Mouse (Mus musculus): ENCODE results near the gene Fam186b. TPM values are rescaled to one million over a fixed set of nuclear protein-coding genes. Genes with fewer than 3 reads are reported as not detected.
A peak's percentile ranks its signal among the peaks of the same experiment; 100 is the strongest.

Gene Fam186b
- polyA plus RNA-seq, 1 experiment from 2014 or later: not detected

GRCm38 (mm10) chr15:99335801-99336320 lies 40.2 kb upstream of the Fam186b start:
- H3K4me1 ChIP-seq (ENCODE audit: control insufficient read depth, insufficient read depth, low read length): peaks cover 4% of the 10 kb centered on the region; the same call in 1 of the 2 replicates
- WGBS: 81% methylated on average over 8 of the region's 8 CpGs
- H3K9ac ChIP-seq (ENCODE audit: low read length): no peak overlapping the region
- H3K9me3 ChIP-seq (ENCODE audit: control insufficient read depth, low read length): no peaks in the 10 kb centered on the region
- H3K36me3 ChIP-seq (ENCODE audit: control insufficient read depth, insufficient read depth, low read length): no peaks in the 10 kb centered on the region
- H3K4me3 ChIP-seq (ENCODE audit: low read depth, low read length): no peak overlapping the region
- no peak overlapping the region for H3K27ac ChIP-seq (ENCODE audit: low read depth, low read length)
- ATAC-seq (ENCODE audit: insufficient read depth, low FRiP score, low TSS enrichment) (no peak), DNase-seq (ENCODE audit: low spot score) (no peak)
- H3K27me3 ChIP-seq (ENCODE audit: control insufficient read depth, insufficient read depth, low read length): no peaks in the 10 kb centered on the region
- no peak overlapping the region for H3K4me2 ChIP-seq (ENCODE audit: low read depth)

DNA sequence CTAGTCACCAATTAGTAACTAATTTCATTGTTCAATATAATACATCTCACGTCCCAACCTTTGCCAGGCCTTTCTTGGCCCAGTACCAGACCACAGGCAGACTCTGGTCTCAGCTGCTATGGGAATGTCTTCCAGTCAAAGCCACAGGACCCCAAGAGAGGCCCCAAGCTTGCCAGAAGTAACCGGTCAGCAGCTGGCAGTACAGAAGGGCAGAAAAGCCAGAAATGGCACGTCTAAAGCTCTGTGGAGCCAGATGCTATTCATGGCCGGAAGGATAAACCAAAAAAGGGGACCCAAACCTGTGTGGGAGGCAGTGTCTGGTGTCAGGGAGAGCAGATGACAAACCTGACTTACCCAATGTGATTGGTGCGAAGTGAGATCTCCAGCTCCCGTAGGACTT lies 38.8 kb upstream of the Fam186b start:
- H3K4me2 ChIP-seq (ENCODE audit: low read depth): no peak overlapping the region
- H3K9ac ChIP-seq (ENCODE audit: low read length): no peak overlapping the region
- WGBS: 79% methylated on average over 6 of the region's 6 CpGs
- H3K4me3 ChIP-seq (ENCODE audit: low read depth, low read length): no peak overlapping the region
- peaks cover 4% of the 10 kb centered on the region; the same call in 1 of the 2 replicates for H3K4me1 ChIP-seq (ENCODE audit: control insufficient read depth, insufficient read depth, low read length)
- ATAC-seq (ENCODE audit: insufficient read depth, low FRiP score, low TSS enrichment) (no peak), DNase-seq (ENCODE audit: low spot score) (no peak)
- no peak overlapping the region for H3K27ac ChIP-seq (ENCODE audit: low read depth, low read length)
- H3K27me3 ChIP-seq (ENCODE audit: control insufficient read depth, insufficient read depth, low read length): no peaks in the 10 kb centered on the region
- no peaks in the 10 kb centered on the region for H3K9me3 ChIP-seq (ENCODE audit: control insufficient read depth, low read length)
- H3K36me3 ChIP-seq (ENCODE audit: control insufficient read depth, insufficient read depth, low read length): no peaks in the 10 kb centered on the region

- no peaks in the 10 kb centered on the region for H3K27me3 ChIP-seq (ENCODE audit: control insufficient read depth, insufficient read depth, low read length)
- H3K4me1 ChIP-seq (ENCODE audit: control insufficient read depth, insufficient read depth, low read length): peaks cover 4% of the 10 kb centered on the region; the same call in 1 of the 2 replicates
- ATAC-seq (ENCODE audit: insufficient read depth, low FRiP score, low TSS enrichment): no peak
- 81% methylated on average over 3 of the region's 3 CpGs for WGBS
- peak overlapping the region; percentile 78 for H3K27ac ChIP-seq (ENCODE audit: low read depth, low read length)
- H3K36me3 ChIP-seq (ENCODE audit: control insufficient read depth, insufficient read depth, low read length): no peaks in the 10 kb centered on the region; the same call in 1 of the 2 replicates
- no peak overlapping the region for H3K4me3 ChIP-seq (ENCODE audit: low read depth, low read length)
- no peak overlapping the region for H3K4me2 ChIP-seq (ENCODE audit: low read depth)
- 0 out of 2 replicates have a peak overlapping the region, but pooled peaks have one; percentile 18 for H3K9ac ChIP-seq (ENCODE audit: low read length)
- H3K9me3 ChIP-seq (ENCODE audit: control insufficient read depth, low read length): no peaks in the 10 kb centered on the region
- no peak for DNase-seq (ENCODE audit: low spot score)
Observed at GRCm38 (mm10) chr15:99333676-99334065, 38.0 kb upstream of the Fam186b start.

DNA sequence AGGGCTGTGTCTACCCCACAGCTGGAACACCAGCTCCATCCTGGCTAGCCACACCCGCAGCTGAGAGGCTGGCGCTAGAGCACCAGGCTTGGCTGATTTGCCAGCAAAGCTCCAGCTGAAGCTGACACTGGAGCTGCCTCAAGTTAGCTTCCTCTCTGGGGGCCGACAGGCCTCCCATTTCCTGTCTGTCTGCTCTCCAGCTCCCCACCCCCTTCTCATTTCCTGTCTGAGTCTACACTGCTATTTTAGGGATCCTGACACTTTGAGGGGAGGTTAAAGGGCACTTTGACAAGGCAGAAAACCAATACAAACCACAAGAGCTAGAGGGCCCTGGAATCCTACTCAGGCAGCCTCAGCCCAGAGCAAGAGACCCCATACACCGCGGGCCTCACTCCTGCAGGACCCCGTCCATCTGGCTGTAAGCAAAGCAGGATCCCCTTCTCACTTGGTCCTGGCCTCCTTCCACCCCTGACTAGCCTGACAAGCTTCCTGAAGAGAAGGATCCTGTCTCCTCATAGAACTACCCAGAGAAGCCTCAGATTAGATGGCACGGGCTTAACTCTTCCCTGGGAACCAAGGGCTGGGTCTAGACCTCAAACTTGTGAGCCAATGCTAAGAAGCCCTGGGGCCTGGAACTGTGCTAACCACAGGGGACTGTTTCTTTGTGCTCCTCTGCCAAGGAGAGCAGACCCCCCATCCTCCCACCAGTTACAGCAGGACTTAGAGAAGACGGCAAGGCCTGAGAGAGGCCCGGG lies 37.4 kb upstream of the Fam186b start:
- ATAC-seq (ENCODE audit: insufficient read depth, low FRiP score, low TSS enrichment): no peak
- Histone ChIP-seq H3K9ac (ENCODE audit: low read length) (no peak overlapping the region), H3K4me3 (ENCODE audit: low read depth, low read length) (no peak overlapping the region), H3K4me2 (ENCODE audit: low read depth) (no peak overlapping the region), H3K27me3 (ENCODE audit: control insufficient read depth, insufficient read depth, low read length) (no peaks in the 10 kb centered on the region), H3K9me3 (ENCODE audit: control insufficient read depth, low read length) (no peaks in the 10 kb centered on the region), H3K4me1 (ENCODE audit: control insufficient read depth, insufficient read depth, low read length) (peaks cover 4% of the 10 kb centered on the region; the same call in 1 of the 2 replicates), H3K36me3 (ENCODE audit: control insufficient read depth, insufficient read depth, low read length) (no peaks in the 10 kb centered on the region; the same call in 1 of the 2 replicates), H3K27ac (ENCODE audit: low read depth, low read length) (peak overlapping the region; percentile 78)
- DNase-seq (ENCODE audit: low spot score): peak; percentile 65
- 52% methylated on average over 9 of the region's 9 CpGs for WGBS

- Histone ChIP-seq H3K27ac (ENCODE audit: low read depth, low read length) (peak overlapping the region; percentile 73), H3K4me3 (ENCODE audit: low read depth, low read length) (no peak overlapping the region), H3K9ac (ENCODE audit: low read length) (no peak overlapping the region), H3K27me3 (ENCODE audit: control insufficient read depth, insufficient read depth, low read length) (no peaks in the 10 kb centered on the region), H3K4me1 (ENCODE audit: control insufficient read depth, insufficient read depth, low read length) (peaks cover 2% of the 10 kb centered on the region; the same call in 1 of the 2 replicates), H3K9me3 (ENCODE audit: control insufficient read depth, low read length) (no peaks in the 10 kb centered on the region), H3K36me3 (ENCODE audit: control insufficient read depth, insufficient read depth, low read length) (peaks cover 3% of the 10 kb centered on the region), H3K4me2 (ENCODE audit: low read depth) (no peak overlapping the region)
- no peak for DNase-seq (ENCODE audit: low spot score)
- ATAC-seq (ENCODE audit: insufficient read depth, low FRiP score, low TSS enrichment): no peak
Observed at GRCm38 (mm10) chr15:99332111-99332510, 36.4 kb upstream of the Fam186b start.

- ATAC-seq (ENCODE audit: insufficient read depth, low FRiP score, low TSS enrichment) (no peak), DNase-seq (ENCODE audit: low spot score) (no peak)
- 0 out of 2 replicates have a peak overlapping the region, but pooled peaks have one; percentile 1 for H3K27ac ChIP-seq (ENCODE audit: low read depth, low read length)
- peaks cover 4% of the 10 kb centered on the region for H3K36me3 ChIP-seq (ENCODE audit: control insufficient read depth, insufficient read depth, low read length)
- no peak overlapping the region for H3K9ac ChIP-seq (ENCODE audit: low read length)
- no peaks in the 10 kb centered on the region for H3K27me3 ChIP-seq (ENCODE audit: control insufficient read depth, insufficient read depth, low read length)
- peaks cover 2% of the 10 kb centered on the region; the same call in 1 of the 2 replicates for H3K4me1 ChIP-seq (ENCODE audit: control insufficient read depth, insufficient read depth, low read length)
- H3K9me3 ChIP-seq (ENCODE audit: control insufficient read depth, low read length): no peaks in the 10 kb centered on the region
- H3K4me2 ChIP-seq (ENCODE audit: low read depth): no peak overlapping the region
- 69% methylated on average over 5 of the region's 5 CpGs for WGBS
- H3K4me3 ChIP-seq (ENCODE audit: low read depth, low read length): no peak overlapping the region
Observed at GRCm38 (mm10) chr15:99331341-99331740, 35.7 kb upstream of the Fam186b start.

DNA sequence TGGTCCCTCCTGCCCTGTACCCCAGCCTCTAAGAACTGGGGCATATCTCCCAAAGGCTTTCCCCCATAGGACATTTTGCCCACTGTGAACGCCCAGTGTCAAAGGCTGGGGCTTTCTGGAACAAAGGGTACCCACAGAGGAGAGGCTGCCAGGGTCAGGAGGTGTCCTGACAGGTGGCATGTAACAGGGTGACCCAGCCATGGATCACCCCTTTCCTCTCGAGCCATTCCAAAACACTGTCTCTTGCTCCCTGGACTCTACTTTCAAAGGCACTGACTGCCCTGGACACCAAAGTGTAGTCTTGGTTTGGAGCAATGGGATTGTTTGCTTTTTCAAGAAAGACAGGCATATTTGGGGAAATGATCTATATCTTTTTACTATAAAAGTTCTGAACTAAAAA lies 34.6 kb upstream of the Fam186b start:
- H3K36me3 ChIP-seq (ENCODE audit: control insufficient read depth, insufficient read depth, low read length): peaks cover 4% of the 10 kb centered on the region
- DNase-seq (ENCODE audit: low spot score) (no peak), ATAC-seq (ENCODE audit: insufficient read depth, low FRiP score, low TSS enrichment) (no peak)

GRCm38 (mm10) chr15:99328011-99328410 lies 32.3 kb upstream of the Fam186b start:
- no peaks in the 10 kb centered on the region for H3K4me1 ChIP-seq (ENCODE audit: control insufficient read depth, insufficient read depth, low read length)
- no peaks in the 10 kb centered on the region for H3K9me3 ChIP-seq (ENCODE audit: control insufficient read depth, low read length)

More for the DNA sequence above, 34.6 kb upstream of the Fam186b start:
- Histone ChIP-seq H3K27me3 (ENCODE audit: control insufficient read depth, insufficient read depth, low read length) (no peaks in the 10 kb centered on the region), H3K27ac (ENCODE audit: low read depth, low read length) (no peak overlapping the region), H3K4me1 (ENCODE audit: control insufficient read depth, insufficient read depth, low read length) (peaks cover 2% of the 10 kb centered on the region; the same call in 1 of the 2 replicates), H3K4me3 (ENCODE audit: low read depth, low read length) (no peak overlapping the region), H3K4me2 (ENCODE audit: low read depth) (no peak overlapping the region), H3K9ac (ENCODE audit: low read length) (no peak overlapping the region), H3K9me3 (ENCODE audit: control insufficient read depth, low read length) (no peaks in the 10 kb centered on the region)
- WGBS: 75% methylated on average over 2 of the region's 2 CpGs

DNA sequence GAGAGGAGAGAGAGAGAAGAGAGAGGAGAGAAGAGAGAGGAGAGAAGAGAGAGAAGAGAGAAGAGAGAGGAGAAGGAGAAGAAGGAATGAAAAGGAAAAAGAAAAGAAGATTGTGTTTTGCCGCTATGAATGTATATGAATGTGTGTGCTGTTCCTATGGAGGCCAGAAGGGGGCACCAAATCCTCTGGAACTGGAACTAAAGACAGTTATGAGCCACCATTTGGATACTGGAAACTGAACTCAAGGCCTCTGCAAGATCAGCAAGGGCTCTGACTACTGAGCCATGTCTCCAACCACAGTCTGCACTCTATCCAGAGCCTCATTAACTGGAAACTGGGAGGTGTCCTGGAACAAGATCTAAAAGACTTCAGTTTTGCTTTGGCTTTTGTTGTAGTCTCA lies 31.3 kb upstream of the Fam186b start:
- peaks cover 6% of the 10 kb centered on the region for H3K36me3 ChIP-seq (ENCODE audit: control insufficient read depth, insufficient read depth, low read length)
- no peaks in the 10 kb centered on the region for H3K27me3 ChIP-seq (ENCODE audit: control insufficient read depth, insufficient read depth, low read length)
- no peaks in the 10 kb centered on the region for H3K9me3 ChIP-seq (ENCODE audit: control insufficient read depth, low read length)
- H3K9ac ChIP-seq (ENCODE audit: low read length): no peak overlapping the region
- ATAC-seq (ENCODE audit: insufficient read depth, low FRiP score, low TSS enrichment) (no peak), DNase-seq (ENCODE audit: low spot score) (no peak)
- no peak overlapping the region for H3K4me2 ChIP-seq (ENCODE audit: low read depth)
- H3K4me3 ChIP-seq (ENCODE audit: low read depth, low read length): no peak overlapping the region
- WGBS: 69% methylated on average over 1 of the region's 1 CpGs
- no peak overlapping the region for H3K27ac ChIP-seq (ENCODE audit: low read depth, low read length)
- no peaks in the 10 kb centered on the region for H3K4me1 ChIP-seq (ENCODE audit: control insufficient read depth, insufficient read depth, low read length)

More at GRCm38 (mm10) chr15:99328011-99328410, 32.3 kb upstream of the Fam186b start:
- Histone ChIP-seq H3K4me3 (ENCODE audit: low read depth, low read length) (no peak overlapping the region), H3K27me3 (ENCODE audit: control insufficient read depth, insufficient read depth, low read length) (no peaks in the 10 kb centered on the region), H3K27ac (ENCODE audit: low read depth, low read length) (no peak overlapping the region), H3K4me2 (ENCODE audit: low read depth) (no peak overlapping the region), H3K9ac (ENCODE audit: low read length) (no peak overlapping the region), H3K36me3 (ENCODE audit: control insufficient read depth, insufficient read depth, low read length) (peaks cover 4% of the 10 kb centered on the region)
- no peak for DNase-seq (ENCODE audit: low spot score)
- ATAC-seq (ENCODE audit: insufficient read depth, low FRiP score, low TSS enrichment): no peak
- 94% methylated on average over 5 of the region's 5 CpGs for WGBS
